Mouse (Mus musculus) testis, postnatal 10 days (tissue): ENCODE data around the gene Olfr494.

Experiments used
- DNase-seq: peaks from one replicate; pipeline ENCODE4 v3.0.0; 2021; ENCODE audit warnings: low spot score

Olfr494 gene

DNA sequence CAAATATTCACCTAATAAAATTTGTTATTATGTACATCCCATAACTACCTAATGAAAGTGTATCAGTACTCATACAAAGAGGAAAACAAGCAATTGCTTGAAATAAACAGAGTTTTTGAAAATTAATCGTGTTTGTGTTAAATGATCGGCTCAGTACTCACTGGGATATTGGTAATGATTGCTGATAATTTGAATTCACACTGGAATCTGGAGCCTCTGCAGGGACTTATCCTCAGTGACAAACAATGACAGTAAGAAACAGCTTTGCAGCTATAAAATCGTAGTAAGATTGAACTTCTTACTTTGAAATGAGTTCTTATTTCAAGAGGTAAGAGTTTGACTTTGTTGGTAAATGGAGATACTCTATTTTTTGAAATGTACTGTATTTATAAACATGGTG, at the start of gene Olfr494:
Gene Olfr494, plus strand, starts transcription at position 301 of the 400 bp plus-strand sequence.
- no peak for DNase-seq

DNA sequence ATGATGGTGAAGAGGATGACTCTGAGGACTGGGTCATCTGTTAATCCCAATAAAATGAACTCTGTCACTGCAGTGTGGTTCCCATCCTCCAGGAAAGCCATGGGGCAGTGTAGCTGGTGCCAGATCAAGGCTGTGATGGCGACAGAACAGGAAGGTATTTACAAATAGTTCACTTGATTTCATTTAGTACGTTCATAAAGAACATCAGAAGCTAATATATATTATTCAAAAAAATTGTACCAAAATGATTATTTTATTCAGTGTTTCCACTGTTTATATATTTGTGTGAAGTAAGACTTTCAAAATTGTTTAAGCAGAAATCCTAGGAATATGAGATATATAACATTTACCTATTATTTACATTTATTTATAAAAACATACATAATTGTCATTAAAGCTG, 41.6 kb upstream of the Olfr494 start, which contains the start of gene Olfr492:
Gene Olfr492, minus strand, starts transcription at position 101 of the 400 bp plus-strand sequence.
- no peak for DNase-seq

DNA sequence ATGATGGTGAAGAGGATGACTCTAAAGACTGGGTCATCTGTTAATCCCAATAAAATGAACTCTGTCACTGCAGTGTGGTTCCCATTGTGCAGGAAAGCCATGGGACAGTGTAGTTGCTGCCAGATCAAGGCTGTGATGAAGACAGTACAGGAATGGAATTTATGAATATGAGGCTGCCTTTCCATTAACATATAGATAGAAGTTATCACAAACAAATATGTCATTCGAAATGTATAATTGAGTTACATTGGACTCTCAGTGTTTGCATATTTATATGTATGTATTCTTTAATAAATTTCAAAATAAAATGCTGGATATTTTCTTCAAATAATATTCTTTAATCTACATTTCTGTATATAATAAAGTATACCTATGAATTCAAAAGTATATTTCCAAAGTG, 18.3 kb upstream of the Olfr494 start, which contains the start of gene Olfr493:
Gene Olfr493, minus strand, starts transcription at position 101 of the 400 bp plus-strand sequence.
- no peak for DNase-seq

DNA sequence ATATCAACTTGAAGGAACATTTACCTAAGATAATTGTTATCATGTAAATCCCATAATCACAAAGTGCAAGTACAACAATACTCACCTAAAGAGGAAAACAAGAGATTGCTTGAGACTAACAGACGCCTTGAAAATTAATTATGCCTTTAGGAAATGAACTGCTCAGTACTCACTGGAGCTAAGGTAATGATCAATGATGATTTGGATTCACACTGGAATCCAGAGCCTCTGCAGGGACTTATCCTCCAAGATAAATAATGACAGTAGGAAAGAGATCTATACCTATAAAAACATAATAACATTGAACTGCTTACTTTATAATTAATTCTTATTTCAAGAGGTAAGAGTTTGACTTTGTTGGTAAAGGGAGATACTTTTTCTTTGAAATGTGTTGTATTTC, 27.7 kb downstream of the Olfr494 start, which contains the start of gene Olfr495:
Gene Olfr495, plus strand, starts transcription at position 301 of the 400 bp plus-strand sequence.
- DNase-seq, result no peak
